Mouse (Mus musculus): ENCODE results near the gene Opalin. TPM values are rescaled to one million over a fixed set of nuclear protein-coding genes. Genes with fewer than 3 reads are reported as not detected.

The Opalin gene
- polyA plus RNA-seq, 1 experiment from 2014 or later: not detected

GRCm38 (mm10) chr19:41113911-41114531 lies 37.1 kb upstream of the Opalin start:
- Histone ChIP-seq H3K36me3 (replicated peaks; ENCODE audit: insufficient read depth, low read length) (no peaks in the 10 kb centered on the region), H3K9me3 (ENCODE audit: low read length) (no peaks in the 10 kb centered on the region), H3K4me2 (ENCODE audit: low read depth, low read length) (no peak overlapping the region), H3K4me3 (ENCODE audit: low read depth, low read length) (no peak overlapping the region), H3K27ac (ENCODE audit: low read depth) (no peak overlapping the region), H3K9ac (replicated peaks) (no peak overlapping the region), H3K27me3 (ENCODE audit: insufficient read depth, low read length) (no peaks in the 10 kb centered on the region), H3K4me1 (ENCODE audit: insufficient read depth) (no peaks in the 10 kb centered on the region)
- ATAC-seq (no peak), DNase-seq (no peak)
- WGBS (ENCODE audit: insufficient replicate concordance): 74% methylated on average over 17 of the region's 17 CpGs
- TF ChIP-seq EP300 (IDR thresholded peaks at IDR 0.05; ENCODE audit: low read depth) (no peak), CTCF (IDR thresholded peaks at IDR 0.05; ENCODE audit: low read depth) (no peak)

GRCm38 (mm10) chr19:41112609-41113008 lies 35.7 kb upstream of the Opalin start:
- ATAC-seq: no peak

GRCm38 (mm10) chr19:41109991-41110390 lies 33.1 kb upstream of the Opalin start:
- no peak for ATAC-seq
- 40% methylated on average over 5 of the region's 5 CpGs for WGBS (ENCODE audit: insufficient replicate concordance)
- no peak overlapping the region for H3K4me3 ChIP-seq (ENCODE audit: low read depth, low read length)
- H3K36me3 ChIP-seq (replicated peaks; ENCODE audit: insufficient read depth, low read length): no peaks in the 10 kb centered on the region
- no peaks in the 10 kb centered on the region for H3K4me1 ChIP-seq (ENCODE audit: insufficient read depth)
- DNase-seq: no peak
- no peaks in the 10 kb centered on the region for H3K9me3 ChIP-seq (ENCODE audit: low read length)
- H3K9ac ChIP-seq (replicated peaks): no peak overlapping the region
- H3K27me3 ChIP-seq (ENCODE audit: insufficient read depth, low read length): no peaks in the 10 kb centered on the region
- TF ChIP-seq CTCF (IDR thresholded peaks at IDR 0.05; ENCODE audit: low read depth): no peak
- no peak overlapping the region for H3K4me2 ChIP-seq (ENCODE audit: low read depth, low read length)
- no peak overlapping the region for H3K27ac ChIP-seq (ENCODE audit: low read depth)

More at GRCm38 (mm10) chr19:41112609-41113008, 35.7 kb upstream of the Opalin start:
- H3K9me3 ChIP-seq (ENCODE audit: low read length): no peaks in the 10 kb centered on the region
- H3K36me3 ChIP-seq (replicated peaks; ENCODE audit: insufficient read depth, low read length): no peaks in the 10 kb centered on the region
- no peak overlapping the region for H3K9ac ChIP-seq (replicated peaks)
- DNase-seq: no peak
- TF ChIP-seq EP300 (IDR thresholded peaks at IDR 0.05; ENCODE audit: low read depth): no peak
- TF ChIP-seq CTCF (IDR thresholded peaks at IDR 0.05; ENCODE audit: low read depth): no peak
- H3K27me3 ChIP-seq (ENCODE audit: insufficient read depth, low read length): no peaks in the 10 kb centered on the region
- no peak overlapping the region for H3K27ac ChIP-seq (ENCODE audit: low read depth)
- H3K4me2 ChIP-seq (ENCODE audit: low read depth, low read length): no peak overlapping the region
- 36% methylated on average over 6 of the region's 6 CpGs for WGBS (ENCODE audit: insufficient replicate concordance)
- no peaks in the 10 kb centered on the region for H3K4me1 ChIP-seq (ENCODE audit: insufficient read depth)
- no peak overlapping the region for H3K4me3 ChIP-seq (ENCODE audit: low read depth, low read length)

GRCm38 (mm10) chr19:41109496-41109895 lies 32.6 kb upstream of the Opalin start:
- DNase-seq: no peak
- ATAC-seq: no peak
- H3K36me3 ChIP-seq (replicated peaks; ENCODE audit: insufficient read depth, low read length): no peaks in the 10 kb centered on the region
- H3K9me3 ChIP-seq (ENCODE audit: low read length): no peaks in the 10 kb centered on the region
- WGBS (ENCODE audit: insufficient replicate concordance): 74% methylated on average over 8 of the region's 8 CpGs
- no peak overlapping the region for H3K9ac ChIP-seq (replicated peaks)
- H3K4me3 ChIP-seq (ENCODE audit: low read depth, low read length): no peak overlapping the region
- H3K27me3 ChIP-seq (ENCODE audit: insufficient read depth, low read length): no peaks in the 10 kb centered on the region
- H3K27ac ChIP-seq (ENCODE audit: low read depth): no peak overlapping the region
- no peak overlapping the region for H3K4me2 ChIP-seq (ENCODE audit: low read depth, low read length)
- TF ChIP-seq EP300 (IDR thresholded peaks at IDR 0.05; ENCODE audit: low read depth) (no peak), CTCF (IDR thresholded peaks at IDR 0.05; ENCODE audit: low read depth) (no peak)
- no peaks in the 10 kb centered on the region for H3K4me1 ChIP-seq (ENCODE audit: insufficient read depth)

GRCm38 (mm10) chr19:41108666-41109065 lies 31.8 kb upstream of the Opalin start:
- DNase-seq (no peak), ATAC-seq (no peak)
- Histone ChIP-seq H3K4me2 (ENCODE audit: low read depth, low read length) (no peak overlapping the region), H3K27me3 (ENCODE audit: insufficient read depth, low read length) (no peaks in the 10 kb centered on the region), H3K27ac (ENCODE audit: low read depth) (no peak overlapping the region), H3K4me1 (ENCODE audit: insufficient read depth) (no peaks in the 10 kb centered on the region), H3K36me3 (replicated peaks; ENCODE audit: insufficient read depth, low read length) (no peaks in the 10 kb centered on the region), H3K4me3 (ENCODE audit: low read depth, low read length) (no peak overlapping the region), H3K9me3 (ENCODE audit: low read length) (no peaks in the 10 kb centered on the region), H3K9ac (replicated peaks) (no peak overlapping the region)
- 84% methylated on average over 7 of the region's 7 CpGs for WGBS (ENCODE audit: insufficient replicate concordance)
- TF ChIP-seq EP300 (IDR thresholded peaks at IDR 0.05; ENCODE audit: low read depth): no peak
- no peak for TF ChIP-seq CTCF (IDR thresholded peaks at IDR 0.05; ENCODE audit: low read depth)

GRCm38 (mm10) chr19:41107530-41107929 lies 30.6 kb upstream of the Opalin start:
- H3K36me3 ChIP-seq (replicated peaks; ENCODE audit: insufficient read depth, low read length): no peaks in the 10 kb centered on the region
- no peaks in the 10 kb centered on the region for H3K27me3 ChIP-seq (ENCODE audit: insufficient read depth, low read length)
- no peak for TF ChIP-seq CTCF (IDR thresholded peaks at IDR 0.05; ENCODE audit: low read depth)
- no peak for TF ChIP-seq EP300 (IDR thresholded peaks at IDR 0.05; ENCODE audit: low read depth)
- 71% methylated on average over 8 of the region's 8 CpGs for WGBS (ENCODE audit: insufficient replicate concordance)
- DNase-seq (no peak), ATAC-seq (no peak)
- H3K9me3 ChIP-seq (ENCODE audit: low read length): no peaks in the 10 kb centered on the region
- H3K9ac ChIP-seq (replicated peaks): no peak overlapping the region
- no peaks in the 10 kb centered on the region for H3K4me1 ChIP-seq (ENCODE audit: insufficient read depth)
- H3K4me3 ChIP-seq (ENCODE audit: low read depth, low read length): no peak overlapping the region
- no peak overlapping the region for H3K27ac ChIP-seq (ENCODE audit: low read depth)
- no peak overlapping the region for H3K4me2 ChIP-seq (ENCODE audit: low read depth, low read length)
